Mouse (Mus musculus) liver, postnatal 0 days (tissue): ENCODE results near the gene Cux1.

Experiments
- CTCF ChIP-seq: sonication (generic); IDR thresholded peaks from 2 replicates; pipeline ENCODE4 v1.5.1; 2016; ENCODE audit warnings: antibody characterized with exemption, low read depth
- EP300 ChIP-seq: IDR thresholded peaks from 2 replicates; pipeline ENCODE4 v1.6.1; 2016; ENCODE audit warnings: antibody characterized with exemption, low read depth, mild to moderate bottlenecking

DNA sequence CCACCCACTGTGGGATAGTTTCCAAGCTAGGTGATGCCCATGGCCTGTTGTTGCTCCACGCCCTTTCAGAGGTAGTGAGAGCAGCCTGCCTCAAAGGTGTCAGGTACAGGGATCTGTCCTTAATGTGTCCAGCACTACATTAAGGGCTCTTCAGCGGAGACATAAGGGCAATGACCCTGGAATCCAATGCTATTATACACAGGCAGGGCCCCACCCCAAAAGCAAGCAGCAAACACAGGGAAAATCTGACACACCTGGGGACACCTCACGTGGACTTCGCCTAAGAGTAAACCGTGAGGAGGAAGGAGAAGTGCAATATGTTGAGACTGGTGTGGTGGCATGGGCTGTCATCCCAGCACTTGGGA, 40.8 kb downstream of the Cux1 start:
- TF ChIP-seq CTCF: no peak
- no peak for TF ChIP-seq EP300
